Mouse (Mus musculus): ENCODE results near the gene Cwc25.

DNA sequence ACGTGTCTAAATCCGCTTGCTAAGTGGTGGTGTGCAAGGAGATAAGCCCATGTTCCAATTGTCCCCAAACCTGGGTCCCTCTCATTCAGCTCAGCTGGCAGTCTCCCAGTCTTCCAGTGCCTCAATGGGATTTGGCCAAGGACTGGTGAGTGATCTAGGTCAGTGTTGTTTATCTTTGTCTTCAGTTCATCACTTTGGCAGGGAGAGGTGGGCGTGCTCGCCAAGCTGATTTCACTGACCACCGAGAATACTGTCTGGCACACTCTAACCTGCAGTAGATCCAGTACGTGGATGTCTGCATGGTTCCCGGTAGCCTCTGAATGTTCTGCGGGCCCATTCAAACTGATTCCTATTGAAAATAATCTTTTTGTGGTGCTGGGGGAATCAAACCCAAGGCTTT lies 52.5 kb downstream of the Cwc25 start:
- TF ChIP-seq CTCF (IDR thresholded peaks at IDR 0.05; ENCODE audit: control insufficient read depth, insufficient read depth, insufficient replicate concordance, low read depth, low read length) (no peak), POLR2A (IDR thresholded peaks at IDR 0.05; ENCODE audit: control insufficient read depth, low read depth, low read length) (no peak)

Measured in testis, adult 2 months (tissue).